Mouse (Mus musculus) lung, embryonic 16.5 days (tissue): ENCODE data around the gene Ercc1. TPM values are rescaled to one million over a fixed set of nuclear protein-coding genes. Genes with fewer than 3 reads are reported as not detected.
A peak's percentile ranks its signal among the peaks of the same experiment; 100 is the strongest.

Experiments used
- ATAC-seq: fragments of 200-750 bp; cut with Nextera tagmentation; 2 replicates; pipeline ENCODE4 v1.8.0; 2017; ENCODE audit warnings: low read depth, mild to moderate bottlenecking, moderate library complexity
- H3K27ac ChIP-seq: fragments of 300-500 bp; sonication (generic); 2 replicates; pipeline ENCODE4 v1.5.1; 2014; ENCODE audit warnings: mild to moderate bottlenecking, control low read depth, low read length
- H3K27me3 ChIP-seq: fragments of 300-500 bp; sonication (generic); 2 replicates; pipeline ENCODE4 v1.6.1; 2014; ENCODE audit warnings: low read depth, low read length, mixed read lengths; ENCODE audit not compliant: control insufficient read depth, insufficient read depth
- H3K36me3 ChIP-seq: fragments of 300-500 bp; sonication (generic); 2 replicates; pipeline ENCODE4 v1.6.1; 2014; ENCODE audit warnings: low read length; ENCODE audit not compliant: control insufficient read depth, insufficient read depth
- H3K4me1 ChIP-seq: fragments of 300-500 bp; sonication (generic); replicated peaks from 2 replicates; pipeline ENCODE4 v1.6.1; 2014; ENCODE audit warnings: low read length, mixed read lengths; ENCODE audit not compliant: control insufficient read depth, insufficient read depth
- H3K4me2 ChIP-seq: fragments of 300-500 bp; sonication (generic); 2 replicates; pipeline ENCODE4 v1.6.1; 2014; ENCODE audit warnings: low read depth, low read length, control low read depth
- H3K4me3 ChIP-seq: fragments of 300-500 bp; sonication (generic); 2 replicates; pipeline ENCODE4 v1.5.1; 2014; ENCODE audit warnings: mild to moderate bottlenecking, low read length, control low read depth
- H3K9ac ChIP-seq: fragments of 300-500 bp; sonication (generic); 2 replicates; pipeline ENCODE4 v1.6.1; 2014; ENCODE audit warnings: low read length, control low read depth
- H3K9me3 ChIP-seq: fragments of 300-500 bp; sonication (generic); 2 replicates; pipeline ENCODE4 v1.6.1; 2016; ENCODE audit warnings: low read length; ENCODE audit not compliant: control insufficient read depth
- WGBS: fragments of 180-500 bp; shearing (Covaris S2); extraction: QIAGEN DNeasy Blood & Tissue Kit; methylation state at CpG from one replicate; pipeline ENCODE4 v1.1.7; 2014; 5-methylcytosine and 5-hydroxymethylcytosine counted together
- polyA plus RNA-seq: library from polyadenylated mRNA; unstranded; fragments of >200 nt; fragmentation: Nextera tagmentation; extraction: Ambion mirVana; gene quantifications from 2 replicates; pipeline ENCODE4 v1.2.1, GENCODE M21; 2015

Gene Ercc1
- polyA plus RNA-seq, 1 experiment from 2014 or later: 79.9 TPM

DNA sequence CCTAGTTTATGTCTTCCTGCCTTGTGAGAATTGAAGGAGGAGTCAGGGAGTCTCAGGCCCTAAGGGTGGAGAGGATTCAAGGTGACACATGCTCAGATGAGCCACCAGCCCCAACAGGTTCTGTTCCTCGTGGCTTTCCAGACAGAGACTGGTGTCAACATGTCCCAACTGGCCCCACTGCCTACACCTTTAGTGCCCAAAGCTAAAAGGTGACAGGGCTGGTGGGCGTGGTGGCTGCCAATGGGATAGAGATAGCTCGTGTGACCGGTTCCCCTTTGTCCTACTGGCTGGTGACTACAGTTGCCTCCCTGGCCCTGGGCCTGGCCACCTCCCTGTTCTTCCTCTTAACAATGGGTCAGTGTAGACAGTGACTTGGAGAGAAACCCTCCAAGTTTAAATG is 20.8 kb downstream of the Ercc1 start:
- WGBS: 71% methylated on average over 4 of the region's 4 CpGs
- Histone ChIP-seq H3K4me1 (peaks cover 9% of the 10 kb centered on the region), H3K9ac (no peak overlapping the region), H3K9me3 (no peaks in the 10 kb centered on the region), H3K4me2 (no peak overlapping the region), H3K27ac (no peak overlapping the region), H3K27me3 (no peaks in the 10 kb centered on the region; the same call in 1 of the 2 replicates), H3K36me3 (no peaks in the 10 kb centered on the region), H3K4me3 (no peak overlapping the region)
- no peak for ATAC-seq

DNA sequence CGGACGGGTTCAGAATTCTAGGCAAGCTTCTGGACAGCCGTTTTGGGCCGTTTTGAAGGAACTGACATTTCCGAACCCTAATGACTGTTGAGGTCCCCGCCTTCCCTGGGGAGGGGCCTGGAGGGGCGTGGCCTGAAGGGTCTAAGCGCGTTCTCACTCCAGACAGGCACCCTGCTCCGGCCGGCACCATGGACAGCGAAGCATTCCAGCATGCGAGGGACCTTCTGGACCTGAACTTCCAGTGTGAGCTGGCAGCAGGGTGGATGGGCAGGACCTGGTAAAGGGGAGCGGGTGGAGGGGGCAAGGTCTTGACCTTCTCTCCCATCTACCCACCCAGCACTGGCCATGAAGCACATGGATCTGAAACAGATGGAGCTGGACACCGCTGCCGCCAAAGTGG is 23.8 kb downstream of the Ercc1 start:
- no peaks in the 10 kb centered on the region; the same call in 1 of the 2 replicates for H3K27me3 ChIP-seq
- H3K27ac ChIP-seq: no peak overlapping the region
- peak; percentile 42 for ATAC-seq
- no peak overlapping the region for H3K9ac ChIP-seq
- no peaks in the 10 kb centered on the region for H3K9me3 ChIP-seq
- no peak overlapping the region for H3K4me3 ChIP-seq
- WGBS: 15% methylated on average over 16 of the region's 16 CpGs
- H3K4me2 ChIP-seq: no peak overlapping the region
- no peaks in the 10 kb centered on the region for H3K36me3 ChIP-seq
- H3K4me1 ChIP-seq: peaks cover 3% of the 10 kb centered on the region

DNA sequence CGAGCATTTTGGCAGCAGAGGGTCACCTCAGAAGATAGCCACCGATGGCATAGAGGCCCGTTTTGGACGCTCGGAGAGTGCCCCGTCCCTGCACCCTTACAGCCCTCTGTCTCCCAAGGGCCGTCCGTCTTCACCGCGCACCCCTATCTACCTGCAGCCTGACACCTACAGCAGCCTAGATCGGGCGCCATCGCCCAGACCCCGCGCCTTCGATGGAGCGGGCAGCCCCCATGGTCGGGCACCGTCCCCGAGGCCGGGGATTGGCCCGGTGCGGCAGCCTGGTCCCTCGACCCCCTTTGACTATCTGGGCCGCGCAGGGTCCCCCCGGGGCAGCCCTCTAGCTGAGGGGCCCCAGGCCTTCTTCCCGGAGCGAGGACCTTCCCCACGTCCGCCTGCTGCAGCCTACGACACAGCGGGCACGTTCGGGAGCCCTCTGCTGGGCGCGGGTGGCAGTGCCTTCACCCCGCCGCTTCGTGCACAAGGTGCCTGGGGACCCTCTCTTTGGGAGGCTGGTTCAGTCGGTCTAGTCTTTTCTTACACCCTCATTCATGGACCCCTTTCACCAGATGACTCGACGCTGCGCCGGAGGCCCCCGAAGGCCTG is 25.3 kb downstream of the Ercc1 start:
- no peak overlapping the region for H3K27ac ChIP-seq
- no peaks in the 10 kb centered on the region; the same call in 1 of the 2 replicates for H3K27me3 ChIP-seq
- H3K9me3 ChIP-seq: no peaks in the 10 kb centered on the region
- WGBS: 12% methylated on average over 46 of the region's 46 CpGs
- H3K4me2 ChIP-seq: peak overlapping the region; percentile 65
- peak overlapping the region; percentile 36 for H3K4me3 ChIP-seq
- peak overlapping the region; percentile 56 for H3K9ac ChIP-seq
- peaks cover 3% of the 10 kb centered on the region for H3K4me1 ChIP-seq
- H3K36me3 ChIP-seq: no peaks in the 10 kb centered on the region
- ATAC-seq: peak; percentile 61

DNA sequence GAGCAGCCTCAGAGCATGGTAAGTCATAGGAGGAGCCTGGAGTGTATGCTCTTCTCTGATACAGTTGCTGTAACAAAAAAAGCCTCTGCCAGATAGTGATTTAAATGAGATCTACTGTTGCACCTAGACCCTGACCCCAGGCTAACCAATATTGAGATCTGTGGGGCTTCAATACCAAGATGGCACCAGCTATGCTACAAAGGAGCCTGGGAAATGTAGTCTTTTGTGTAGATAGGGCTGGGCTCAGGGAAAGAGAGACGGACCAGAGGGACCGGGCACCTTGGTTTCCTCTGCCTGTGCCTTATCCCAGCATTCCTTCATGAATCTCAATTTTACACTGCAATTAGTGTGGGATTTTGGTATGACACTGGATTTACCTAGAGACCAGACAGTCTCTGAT is 28.8 kb downstream of the Ercc1 start:
- Histone ChIP-seq H3K9ac (no peak overlapping the region), H3K9me3 (no peaks in the 10 kb centered on the region), H3K27me3 (no peaks in the 10 kb centered on the region; the same call in 1 of the 2 replicates), H3K4me1 (peaks cover 3% of the 10 kb centered on the region), H3K36me3 (no peaks in the 10 kb centered on the region), H3K27ac (no peak overlapping the region), H3K4me2 (no peak overlapping the region), H3K4me3 (no peak overlapping the region)
- WGBS: 91% methylated on average over 2 of the region's 2 CpGs
- ATAC-seq: no peak

DNA sequence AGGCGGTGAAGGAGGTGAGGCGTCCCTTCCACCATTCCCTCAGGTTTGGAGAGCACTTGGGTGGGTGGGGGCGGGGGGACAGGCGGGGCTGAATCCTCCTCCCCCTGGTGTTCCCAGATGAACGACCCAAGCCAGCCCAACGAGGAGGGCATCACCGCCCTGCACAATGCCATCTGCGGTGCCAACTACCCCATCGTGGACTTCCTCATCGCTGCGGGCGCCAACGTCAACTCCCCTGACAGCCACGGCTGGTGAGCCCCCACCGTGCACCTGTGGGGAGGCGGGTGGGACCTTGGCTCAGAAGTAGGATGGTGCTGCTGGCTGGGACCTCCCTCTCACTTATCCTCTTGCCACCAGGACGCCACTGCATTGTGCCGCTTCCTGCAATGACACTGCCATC is 30.8 kb downstream of the Ercc1 start:
- H3K4me3 ChIP-seq: no peak overlapping the region
- 72% methylated on average over 18 of the region's 18 CpGs for WGBS
- H3K9me3 ChIP-seq: no peaks in the 10 kb centered on the region
- no peak for ATAC-seq
- H3K9ac ChIP-seq: no peak overlapping the region
- H3K36me3 ChIP-seq: no peaks in the 10 kb centered on the region
- no peak overlapping the region for H3K27ac ChIP-seq
- no peak overlapping the region for H3K4me2 ChIP-seq
- no peaks in the 10 kb centered on the region for H3K27me3 ChIP-seq
- no peaks in the 10 kb centered on the region for H3K4me1 ChIP-seq

DNA sequence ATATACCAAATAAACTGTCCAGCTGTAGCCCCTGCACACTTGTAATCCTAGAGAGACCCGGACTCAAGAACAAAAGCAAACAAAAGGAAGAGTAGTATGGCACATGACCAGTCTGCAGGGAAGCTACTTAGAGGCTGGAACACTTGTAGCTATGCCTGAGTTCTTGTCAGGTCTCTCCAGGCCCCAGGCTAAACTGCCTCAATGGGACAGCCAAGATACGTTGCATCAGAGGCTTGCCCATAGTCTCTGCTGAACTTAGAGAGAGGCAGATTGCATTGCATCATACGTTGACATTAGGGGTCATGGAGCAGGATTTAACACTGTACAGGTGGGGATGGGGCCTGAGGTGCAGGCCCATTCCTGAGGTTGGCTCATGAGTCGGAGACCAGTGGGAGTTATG is 31.4 kb downstream of the Ercc1 start:
- H3K9me3 ChIP-seq: no peaks in the 10 kb centered on the region
- WGBS: 67% methylated on average over 4 of the region's 4 CpGs
- no peak overlapping the region for H3K4me3 ChIP-seq
- no peaks in the 10 kb centered on the region for H3K4me1 ChIP-seq
- no peak overlapping the region for H3K4me2 ChIP-seq
- no peaks in the 10 kb centered on the region for H3K36me3 ChIP-seq
- no peak overlapping the region for H3K27ac ChIP-seq
- H3K9ac ChIP-seq: no peak overlapping the region
- H3K27me3 ChIP-seq: no peaks in the 10 kb centered on the region
- 0 out of 2 replicates have a peak, but pooled peaks have one; percentile 11 for ATAC-seq

DNA sequence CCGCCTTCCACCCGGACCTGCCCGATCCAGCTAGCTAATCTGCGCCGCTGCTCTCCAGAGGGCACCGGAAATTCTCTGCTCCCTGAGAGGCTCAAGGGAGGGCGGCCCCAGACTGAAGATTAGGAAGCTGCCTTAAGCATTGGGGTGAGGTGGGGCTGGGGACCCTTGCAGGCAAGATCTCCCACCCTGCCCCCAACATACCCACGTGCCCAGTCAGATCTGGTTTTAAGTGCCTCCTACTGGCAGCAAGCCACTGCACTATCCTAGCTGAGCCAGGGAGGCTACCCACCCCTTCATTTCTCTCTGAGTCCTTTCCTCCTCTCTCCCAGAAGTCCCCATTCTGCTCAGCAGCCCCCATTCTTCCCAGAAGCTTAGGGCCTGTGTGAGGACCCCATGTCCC is 33.5 kb downstream of the Ercc1 start:
- 66% methylated on average over 7 of the region's 8 CpGs for WGBS
- no peaks in the 10 kb centered on the region for H3K36me3 ChIP-seq
- no peak overlapping the region for H3K27ac ChIP-seq
- peaks cover 7% of the 10 kb centered on the region for H3K4me1 ChIP-seq
- H3K9ac ChIP-seq: no peak overlapping the region
- H3K9me3 ChIP-seq: no peaks in the 10 kb centered on the region
- H3K27me3 ChIP-seq: no peaks in the 10 kb centered on the region
- ATAC-seq: no peak
- no peak overlapping the region for H3K4me3 ChIP-seq
- no peak overlapping the region for H3K4me2 ChIP-seq

DNA sequence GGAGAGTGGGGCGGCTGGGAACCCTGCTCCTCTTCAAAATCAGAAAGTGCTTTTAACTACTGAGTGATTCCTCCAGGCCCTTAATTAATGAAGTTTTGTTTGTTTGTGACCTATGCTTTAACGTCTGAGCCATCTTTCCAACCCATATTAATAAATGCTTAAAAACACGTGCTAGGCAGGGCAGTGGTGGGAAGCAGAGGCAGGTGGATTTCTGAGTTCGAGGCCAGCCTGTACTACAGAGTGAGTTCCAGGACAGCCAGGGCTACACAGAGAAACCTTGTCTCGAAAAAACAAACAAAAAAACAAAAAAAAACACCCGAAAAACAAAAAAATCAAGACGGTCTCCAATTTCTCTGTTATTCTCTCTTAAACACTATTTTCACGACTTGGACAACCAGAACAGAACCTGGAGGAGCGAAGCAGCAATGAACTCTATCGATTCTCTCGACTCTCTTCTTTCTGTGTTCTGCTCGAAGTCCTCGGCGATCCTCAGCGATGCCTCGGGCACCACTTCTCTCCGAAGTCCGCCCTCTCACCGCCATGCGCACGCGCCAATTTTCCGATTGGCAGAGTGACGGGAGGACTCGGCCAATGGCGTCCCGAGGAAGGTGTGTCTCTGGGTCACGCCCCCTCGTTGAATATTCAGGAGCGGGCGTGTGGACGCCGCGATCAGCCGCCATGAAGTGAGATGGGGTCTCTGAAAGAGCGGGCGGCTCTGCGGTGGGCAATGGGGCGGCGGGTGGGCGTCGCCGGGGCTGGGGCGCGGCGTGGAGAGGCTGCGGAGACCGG is 37.0 kb downstream of the Ercc1 start, which contains the start of gene Ercc2:
Gene Ercc2, plus strand, starts transcription at position 634 of the 789 bp plus-strand sequence.
- peak within 1 kb of the TSS; percentile 10; the same call in 1 of the 2 replicates for H3K27ac ChIP-seq
- H3K27me3 ChIP-seq: no peaks in the 10 kb centered on the region
- WGBS: 5% methylated on average over 43 of the region's 48 CpGs
- peak within 1 kb of the TSS; percentile 96 for H3K4me2 ChIP-seq
- H3K36me3 ChIP-seq: peaks cover 15% of the 10 kb centered on the region
- peak; percentile 99 for ATAC-seq
- peak within 1 kb of the TSS; percentile 87 for H3K9ac ChIP-seq
- H3K9me3 ChIP-seq: no peaks in the 10 kb centered on the region
- peak within 1 kb of the TSS; percentile 98 for H3K4me3 ChIP-seq
- peaks cover 13% of the 10 kb centered on the region for H3K4me1 ChIP-seq

DNA sequence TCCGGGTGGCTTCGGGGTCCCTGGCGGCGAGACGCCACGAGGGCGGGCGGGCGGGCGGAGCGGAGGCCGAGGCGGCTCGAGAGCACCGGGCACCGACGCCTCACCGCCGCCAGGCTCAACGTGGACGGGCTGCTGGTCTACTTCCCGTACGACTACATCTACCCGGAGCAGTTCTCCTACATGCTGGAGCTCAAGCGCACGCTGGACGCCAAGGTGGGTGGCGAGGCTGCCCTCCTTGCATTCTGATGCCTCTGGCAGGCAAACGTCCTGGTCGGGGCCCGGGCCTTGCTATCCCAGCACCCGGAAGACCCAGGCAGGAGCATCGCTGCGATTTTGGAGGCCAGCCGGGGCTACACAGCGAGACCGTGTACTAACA is 37.6 kb downstream of the Ercc1 start:
- peak overlapping the region; percentile 10; the same call in 1 of the 2 replicates for H3K27ac ChIP-seq

More for the DNA sequence above, 37.6 kb downstream of the Ercc1 start:
- ATAC-seq: peak; percentile 57; the same call in 1 of the 2 replicates
- H3K27me3 ChIP-seq: no peaks in the 10 kb centered on the region
- WGBS: under 1% methylated on average over 29 of the region's 37 CpGs
- H3K9ac ChIP-seq: peak overlapping the region; percentile 87
- H3K36me3 ChIP-seq: peaks cover 21% of the 10 kb centered on the region
- H3K4me1 ChIP-seq: peaks cover 13% of the 10 kb centered on the region
- no peaks in the 10 kb centered on the region for H3K9me3 ChIP-seq
- H3K4me3 ChIP-seq: peak overlapping the region; percentile 98
- H3K4me2 ChIP-seq: peak overlapping the region; percentile 96
